Mouse (Mus musculus) lung, adult 2 months (tissue): Measurements from ENCODE around the gene Ppp1r9b.

Experiments used
- CTCF ChIP-seq: fragments of 200-500 bp; IDR thresholded peaks from 2 replicates; pipeline ENCODE4 v1.5.1; 2011; ENCODE audit warnings: mild to moderate bottlenecking, low read length, control low read depth; ENCODE audit not compliant: insufficient read depth
- POLR2A ChIP-seq: fragments of 200-500 bp; IDR thresholded peaks from 2 replicates; pipeline ENCODE4 v1.6.1; 2011; ENCODE audit warnings: low read depth, mild to moderate bottlenecking, control low read depth, low read length, borderline replicate concordance; ENCODE audit errors: extremely low read depth

DNA sequence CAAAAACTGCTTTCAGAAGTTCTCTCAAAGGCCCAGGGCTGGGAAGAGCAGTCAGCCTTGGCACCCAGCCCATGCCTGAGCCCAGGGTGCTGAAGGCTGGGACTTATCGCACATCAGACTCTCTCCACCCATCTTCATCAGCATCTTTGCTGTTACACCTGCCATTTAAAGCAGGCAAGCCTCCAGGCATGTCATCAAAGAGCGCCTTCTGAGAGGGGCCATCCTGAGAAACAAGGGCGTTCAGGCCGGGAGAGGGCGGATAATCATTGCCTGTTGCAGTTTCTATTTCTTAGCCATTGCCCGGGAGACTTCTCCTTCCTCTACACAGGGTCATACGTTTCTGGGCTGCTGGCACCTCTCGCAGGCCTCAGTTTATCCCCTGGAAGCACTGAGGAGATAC lies 3.0 kb upstream of the Ppp1r9b start:
- TF ChIP-seq CTCF (no peak), POLR2A (no peak)
